Mouse (Mus musculus) megakaryocyte, embryonic 14.5 days (primary cell): ENCODE data around the gene Mrpl36.

Experiments used
- FLI1 ChIP-seq: IDR thresholded peaks from 2 replicates; pipeline ENCODE4 v1.6.1; 2012; ENCODE audit warnings: low read length, inconsistent platforms, mixed read lengths
- GATA1 ChIP-seq: IDR thresholded peaks from 3 replicates; pipeline ENCODE4 v1.6.1; 2012; ENCODE audit warnings: mixed read lengths, low read length, inconsistent platforms, borderline replicate concordance

DNA sequence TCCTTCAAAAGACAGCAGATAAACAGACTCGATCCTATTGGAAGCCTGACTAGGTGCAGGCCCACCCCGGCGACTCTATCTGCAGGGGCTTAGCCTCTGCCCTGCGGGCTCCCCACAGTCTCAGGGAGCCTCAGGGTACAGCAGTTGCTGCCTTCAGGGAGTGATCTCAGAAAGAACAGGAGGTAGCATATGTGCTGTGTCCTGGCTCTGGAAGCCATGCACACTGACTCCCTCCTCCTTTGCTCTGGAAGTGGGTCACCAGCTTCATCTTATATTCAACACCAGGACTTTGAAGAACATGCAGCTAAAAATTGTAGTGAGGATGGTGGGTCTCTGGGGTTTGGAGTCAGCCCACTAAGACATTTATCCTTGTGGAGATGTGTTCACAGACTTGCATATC is 45.1 kb downstream of the Mrpl36 start:
- TF ChIP-seq GATA1 (no peak), FLI1 (no peak)
